Mouse (Mus musculus) ovary, postnatal 36 days (tissue): ENCODE data around the gene Crx.

Experiments
- DNase-seq: peaks from one replicate; pipeline ENCODE4 v3.0.0; 2022; ENCODE audit warnings: low spot score, mixed read lengths

Gene Crx

GRCm38 (mm10) chr7:15859657-15860056, 20.1 kb downstream of the Crx start:
- DNase-seq: no peak

- DNase-seq: no peak
Measured at GRCm38 (mm10) chr7:15839578-15839977, 40.2 kb downstream of the Crx start, which contains the start of gene Obox6. Gene Obox6 (minus strand): TSS chr7:15839678.
